Mouse (Mus musculus) granulocyte monocyte progenitor cell, adult 5-6 weeks (primary cell): ENCODE data around the gene Vamp1. TPM values are rescaled to one million over a fixed set of nuclear protein-coding genes. Genes with fewer than 3 reads are reported as not detected.
A peak's percentile ranks its signal among the peaks of the same experiment; 100 is the strongest.

ENCODE experiments used
- ATAC-seq: replicated peaks from 2 replicates; pipeline ENCODE4 v1.8.0; 2016; ENCODE audit warnings: mild to moderate bottlenecking, moderate TSS enrichment, inconsistent platforms; ENCODE audit not compliant: poor library complexity, severe bottlenecking
- total RNA-seq, 2 experiments: library from RNA; stranded (forward) in 1 of 2; stranded (reverse) in 1 of 2; fragments of 200-712, 200-1000 nt in 1 of 2; fragments of >200 nt in 1 of 2; fragmentation: Nextera tagmentation in 1 of 2; gene quantifications; 2 replicates each; pipeline ENCODE4 v1.2.3; 2014 to 2017

The Vamp1 gene
- total RNA-seq (2014; fragmentation: Nextera tagmentation) (26.0 and 40.2 TPM in 2 replicates), total RNA-seq (2017) (6.3 and 7.1 TPM in 2 replicates)

- peak; percentile 84 for ATAC-seq
These were observed at the start of gene Vamp1 for GRCm38 (mm10) chr6:125215148-125215954. TSS of gene Vamp1 (plus strand) at chr6:125215551.

DNA sequence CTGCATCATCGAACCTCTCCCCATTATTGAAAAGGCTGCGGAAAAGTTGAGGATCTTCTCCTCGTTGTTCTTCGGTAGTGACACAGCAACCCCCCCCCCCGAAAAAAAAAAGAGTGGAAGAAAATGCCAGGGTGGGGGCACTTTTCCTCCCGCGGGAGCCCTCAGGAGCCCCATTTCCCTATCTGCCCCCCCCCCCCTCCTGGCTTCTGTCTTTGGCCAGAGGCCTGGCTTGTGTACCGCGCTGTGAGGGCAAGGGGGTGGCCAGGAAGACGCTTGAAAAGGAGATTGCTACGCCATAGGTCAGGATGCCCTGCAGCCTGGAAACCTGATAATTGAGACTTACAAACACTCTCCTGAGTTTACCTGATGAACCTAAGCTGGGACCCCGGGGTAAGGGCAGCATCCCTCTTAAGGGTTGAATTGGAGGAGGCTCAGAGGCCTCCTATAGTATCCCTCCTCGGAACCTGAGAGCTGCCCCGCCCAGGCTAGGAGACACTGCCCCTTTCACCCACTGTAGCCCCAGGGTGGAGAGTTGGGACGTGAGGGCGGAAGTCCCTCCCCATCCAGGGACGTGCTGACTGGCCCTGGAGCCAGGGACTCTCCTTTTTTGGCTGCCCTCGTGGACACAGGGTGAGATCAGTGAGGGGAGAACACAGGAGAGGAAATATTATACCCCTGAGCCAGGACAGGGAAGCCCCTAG lies 49.1 kb upstream of the Vamp1 start, which contains the start of gene Gapdh:
TSS of gene Gapdh (minus strand) at position 417 of the 701 bp plus-strand sequence.
- peak; percentile 41 for ATAC-seq

GRCm38 (mm10) chr6:125166861-125167650 lies 48.3 kb upstream of the Vamp1 start:
- ATAC-seq: no peak

- ATAC-seq: no peak
These were observed 47.3 kb upstream of the Vamp1 start for GRCm38 (mm10) chr6:125168086-125168485.

DNA sequence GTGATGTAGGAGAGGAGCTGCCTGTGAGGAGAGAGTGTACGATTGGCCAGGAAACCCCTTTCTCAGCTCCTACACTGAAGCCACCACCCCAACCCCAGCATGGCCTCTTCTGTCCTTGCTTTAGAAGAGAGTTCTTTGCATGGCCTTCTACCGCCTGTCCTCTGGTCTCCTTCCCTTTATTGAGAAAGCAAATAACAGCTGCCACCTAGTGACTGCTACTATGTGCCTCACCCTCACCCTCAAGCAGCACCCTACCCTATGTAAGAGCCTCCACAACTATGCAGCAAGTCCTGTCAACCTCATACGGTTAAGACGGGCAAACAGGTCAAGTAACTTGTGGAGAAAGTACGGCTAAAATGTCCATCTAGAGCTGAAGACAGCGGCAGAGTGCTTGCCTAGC lies 45.2 kb upstream of the Vamp1 start:
- ATAC-seq: no peak

- no peak for ATAC-seq
These were observed 42.9 kb upstream of the Vamp1 start for GRCm38 (mm10) chr6:125172474-125172873.

DNA sequence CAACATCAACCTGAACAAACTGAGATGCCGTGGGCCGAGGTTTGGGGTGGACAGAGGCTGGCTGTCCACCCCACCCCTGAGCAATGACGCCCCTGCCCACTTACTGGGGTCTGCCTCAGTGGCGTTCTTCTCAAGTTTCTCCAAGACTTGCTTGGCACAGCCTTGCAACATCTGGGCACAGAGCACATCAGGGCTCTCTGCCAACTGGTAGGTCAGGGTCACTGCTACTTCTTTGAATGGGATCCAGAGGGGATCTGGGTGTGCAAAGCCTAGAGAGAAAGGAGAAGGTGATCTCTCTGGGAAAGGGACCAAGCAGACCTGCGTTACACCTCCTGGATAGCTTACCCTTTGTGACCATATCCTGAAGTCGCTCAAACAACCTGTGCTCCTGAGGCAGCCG lies 42.1 kb upstream of the Vamp1 start:
- ATAC-seq: no peak

DNA sequence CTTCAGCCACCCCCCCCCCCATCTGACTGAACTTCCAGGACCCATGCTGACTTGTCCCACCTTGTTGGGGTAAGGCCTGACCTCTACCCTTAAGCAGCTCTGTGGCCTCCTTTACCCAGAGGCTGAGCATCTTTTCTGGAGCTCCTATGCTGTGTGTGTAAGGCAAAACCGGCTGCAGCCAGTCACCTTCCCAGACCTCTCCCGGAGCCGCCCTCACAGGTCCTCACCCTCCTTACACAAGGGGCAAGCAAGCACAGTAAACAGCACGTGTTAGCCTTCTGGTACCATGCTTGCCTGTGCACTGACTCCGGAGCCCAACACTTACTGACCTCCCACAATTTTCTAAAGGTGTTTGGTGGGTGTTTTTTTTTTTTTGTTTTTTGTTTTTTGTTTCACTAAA lies 39.9 kb upstream of the Vamp1 start:
- no peak for ATAC-seq

- no peak for ATAC-seq
These were observed 35.8 kb upstream of the Vamp1 start for GRCm38 (mm10) chr6:125179601-125180000.

DNA sequence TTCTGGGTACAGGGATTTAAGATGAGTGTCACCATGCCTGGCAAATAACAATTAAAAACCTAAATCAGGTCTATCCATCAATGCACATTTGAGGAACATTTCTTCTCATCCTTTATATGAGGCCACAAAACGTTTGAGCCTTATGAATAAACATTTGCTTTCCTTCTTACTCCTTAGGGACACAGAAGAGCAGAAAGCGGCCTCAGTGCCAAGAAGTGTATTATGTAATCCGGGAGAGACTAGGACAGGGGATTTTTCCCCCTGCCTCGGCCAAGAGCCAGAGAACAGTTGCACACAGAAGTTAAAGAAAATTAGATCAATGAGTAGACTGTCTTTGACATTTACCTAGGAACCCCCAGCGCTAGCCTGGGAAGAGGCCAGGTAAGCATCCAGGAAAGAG lies 33.2 kb upstream of the Vamp1 start:
- no peak for ATAC-seq

DNA sequence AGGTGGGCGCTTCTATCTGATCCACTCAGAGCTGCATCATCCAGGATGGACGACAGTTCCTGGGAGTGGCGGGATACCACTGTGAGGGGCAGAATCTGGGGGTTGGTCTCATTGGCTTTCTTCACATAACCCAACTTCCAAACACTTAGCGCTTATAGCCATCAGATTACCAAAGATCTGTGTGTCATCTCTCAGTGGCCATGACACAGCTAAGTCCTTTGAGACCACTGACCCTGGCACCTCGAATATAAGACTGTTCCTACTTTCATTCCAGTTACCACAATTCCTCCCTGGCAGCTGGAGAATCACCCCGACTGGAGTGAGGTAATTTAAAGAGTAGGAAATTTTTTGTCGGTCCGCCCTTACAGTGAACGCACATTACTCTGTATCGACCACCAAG lies 29.1 kb upstream of the Vamp1 start:
- no peak for ATAC-seq

- ATAC-seq: no peak
These were observed 24.5 kb upstream of the Vamp1 start for GRCm38 (mm10) chr6:125190816-125191215.

- peak; percentile 90 for ATAC-seq
These were observed 23.9 kb upstream of the Vamp1 start, which contains the start of the genes Ncapd2 and Mrpl51 for GRCm38 (mm10) chr6:125191332-125192015. TSS of gene Ncapd2 (minus strand) at chr6:125191701. TSS of gene Mrpl51 (plus strand) at chr6:125191801.

GRCm38 (mm10) chr6:125192016-125192714 lies 23.2 kb upstream of the Vamp1 start:
- ATAC-seq: peak; percentile 76

- no peak for ATAC-seq
These were observed 22.5 kb upstream of the Vamp1 start for GRCm38 (mm10) chr6:125192841-125193240.

GRCm38 (mm10) chr6:125193390-125193789 lies 22.0 kb upstream of the Vamp1 start:
- ATAC-seq: no peak

GRCm38 (mm10) chr6:125195541-125196075 lies 19.7 kb upstream of the Vamp1 start:
- ATAC-seq: no peak

- ATAC-seq: no peak
These were observed 19.1 kb upstream of the Vamp1 start for GRCm38 (mm10) chr6:125196301-125196700.

GRCm38 (mm10) chr6:125197166-125197565 lies 18.2 kb upstream of the Vamp1 start:
- no peak for ATAC-seq
